Mouse (Mus musculus) left cerebral cortex, adult 9 months (tissue): ENCODE data around the gene Spocd1.

Source experiments
- DNase-seq, 2 experiments: peaks; one replicate each; pipeline ENCODE4 v3.0.0; 2022; ENCODE audit warnings: low spot score in 2 of 2

Gene Spocd1

GRCm38 (mm10) chr4:129918464-129918863 is 10.6 kb upstream of the Spocd1 start:
- DNase-seq = no peak

- no peak for DNase-seq
Observed at GRCm38 (mm10) chr4:129918901-129919300, 10.1 kb upstream of the Spocd1 start.

- DNase-seq = no peak
Observed at GRCm38 (mm10) chr4:129920542-129921313, 8.3 kb upstream of the Spocd1 start.

GRCm38 (mm10) chr4:129921314-129921587 is 7.8 kb upstream of the Spocd1 start:
- no peak for DNase-seq

DNA sequence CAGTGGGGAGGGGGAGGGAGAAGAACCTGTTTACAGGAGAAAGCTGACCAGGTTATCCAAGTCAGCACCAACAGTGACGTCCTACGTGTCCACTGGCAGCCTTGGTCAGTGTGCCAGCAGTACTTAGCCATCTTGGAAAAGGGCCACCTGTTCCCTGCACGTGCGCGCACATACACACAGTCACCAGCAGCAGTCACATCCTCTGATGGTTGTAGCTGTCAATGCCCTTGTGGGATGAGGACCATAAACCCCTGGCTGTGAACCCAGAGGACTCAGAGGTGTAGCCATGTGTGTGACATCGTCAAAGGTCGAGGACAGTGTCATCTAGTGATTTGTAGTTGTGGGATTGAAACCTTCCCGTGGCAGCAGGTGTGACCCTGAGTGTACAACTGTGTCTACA is 4.9 kb upstream of the Spocd1 start:
- no peak for DNase-seq

DNA sequence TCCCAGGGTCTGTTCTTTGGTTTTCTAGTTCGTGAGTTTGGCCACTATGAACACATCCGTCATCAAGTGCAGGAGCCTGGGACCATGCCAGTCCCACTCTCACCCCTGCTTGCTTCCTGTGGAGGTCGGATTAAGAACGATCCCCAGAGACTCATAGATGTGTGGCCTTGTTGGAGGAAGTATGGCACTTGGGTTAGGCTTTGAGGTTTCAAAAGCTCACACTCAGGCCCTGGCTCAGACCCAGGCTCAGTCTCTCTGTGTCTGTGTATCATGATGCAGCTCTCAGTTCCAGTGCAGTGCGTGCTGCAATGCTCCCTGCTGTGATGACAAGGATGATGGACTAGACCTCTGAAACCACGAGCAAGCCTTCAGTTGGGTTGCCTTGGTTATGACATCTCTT is 4.4 kb upstream of the Spocd1 start:
- DNase-seq = no peak

GRCm38 (mm10) chr4:129926544-129926943 is 2.5 kb upstream of the Spocd1 start:
- no peak for DNase-seq

DNA sequence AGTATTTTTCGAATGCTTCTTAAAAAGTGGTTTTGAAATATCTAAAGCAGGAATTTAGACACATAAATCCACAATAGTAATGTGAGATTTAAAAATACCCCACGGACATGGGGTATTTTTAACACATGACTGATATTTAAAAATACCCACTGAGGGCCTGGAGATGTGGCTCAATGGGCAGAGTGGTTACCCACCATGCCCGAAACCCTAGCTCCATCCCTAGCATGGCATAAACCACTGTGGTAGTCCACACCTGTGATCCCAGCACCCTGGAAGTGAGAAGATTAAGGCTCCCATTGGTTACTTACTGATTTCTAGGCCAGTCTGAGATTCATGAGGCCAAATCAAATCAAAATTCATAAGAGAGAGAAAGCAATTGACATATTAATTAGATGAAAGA is 2.0 kb upstream of the Spocd1 start:
- DNase-seq = no peak

GRCm38 (mm10) chr4:129928124-129928751 is 811 bp upstream of the Spocd1 start:
- peak in 1 of 2 experiments; percentile 80 for DNase-seq

DNA sequence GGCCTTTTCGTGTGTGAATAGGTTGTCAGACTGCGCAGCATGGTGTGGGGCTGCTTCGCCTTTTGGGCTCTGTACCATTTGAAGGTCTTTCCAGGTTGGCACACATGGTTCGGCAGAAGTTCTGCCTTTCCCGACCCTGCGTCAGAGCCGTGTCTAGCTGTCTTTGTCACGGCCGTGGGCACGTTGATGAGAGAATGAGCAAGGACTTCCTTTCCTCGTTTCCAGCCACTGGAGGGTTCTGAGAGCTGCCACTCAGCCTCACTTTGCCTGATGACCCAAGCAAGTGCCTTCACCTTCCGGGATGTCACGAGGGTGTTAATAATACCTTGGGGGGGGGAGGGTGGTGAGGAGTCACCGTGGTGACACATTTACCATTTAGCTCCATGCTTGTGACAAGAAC is 4.6 kb downstream of the Spocd1 start:
- DNase-seq = peak in 1 of 2 experiments; percentile 24

- DNase-seq = peak; percentile 80 to 85
Observed at GRCm38 (mm10) chr4:129934177-129934855, 5.3 kb downstream of the Spocd1 start.

DNA sequence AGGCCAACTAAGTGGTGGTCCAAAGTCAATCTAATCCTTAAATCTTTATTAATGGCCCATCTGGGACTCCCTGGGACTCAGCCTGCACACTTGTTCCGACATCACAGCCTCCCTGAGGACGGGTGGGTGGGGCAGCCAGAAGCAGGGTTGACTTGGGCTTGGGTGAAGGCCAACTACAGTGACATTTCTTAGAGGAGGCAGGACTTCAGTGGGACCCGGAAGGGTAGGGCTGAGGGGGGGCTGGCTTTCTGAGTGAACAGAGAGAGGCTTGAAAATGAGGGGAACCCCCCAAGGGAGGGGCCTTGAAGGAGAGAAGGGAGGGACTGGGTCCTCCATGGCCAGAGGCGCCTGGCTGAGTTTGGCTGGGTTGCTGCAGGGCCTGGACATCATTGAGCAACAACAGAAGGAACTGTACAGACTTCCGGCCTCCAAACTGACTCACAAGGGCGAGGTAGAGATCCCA is 22.3 kb downstream of the Spocd1 start:
- no peak for DNase-seq

DNA sequence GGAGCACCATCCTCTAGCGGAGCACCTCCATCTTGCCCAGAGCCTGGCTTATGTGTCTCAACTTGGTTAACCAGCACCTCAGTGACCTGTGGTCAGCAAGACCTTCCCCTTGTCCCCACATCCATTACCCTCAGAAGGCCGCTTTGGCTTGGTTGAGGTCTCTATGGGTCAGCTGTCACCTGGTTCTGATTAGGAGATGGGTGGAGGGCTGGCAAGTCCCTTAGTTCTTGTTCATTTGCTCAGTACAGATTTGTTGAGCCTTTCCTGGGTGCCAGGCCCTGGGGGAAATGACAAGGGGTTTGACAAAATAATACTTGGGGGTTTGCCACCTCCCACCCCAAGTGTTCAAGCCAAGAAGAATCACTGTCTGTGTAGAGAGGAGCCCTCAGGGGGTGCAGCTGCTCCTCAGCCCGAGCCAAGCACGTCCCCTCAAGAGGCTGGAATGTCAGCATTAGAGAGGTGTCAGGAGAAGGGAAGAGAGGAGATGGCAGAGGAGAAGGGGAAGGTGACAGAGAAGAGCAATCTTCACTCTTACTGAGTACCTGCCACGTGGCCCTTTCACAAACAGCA is 23.3 kb downstream of the Spocd1 start:
- no peak for DNase-seq

GRCm38 (mm10) chr4:129954527-129954926 is 25.5 kb downstream of the Spocd1 start:
- DNase-seq = no peak

- DNase-seq = peak; percentile 75 to 86
Observed at GRCm38 (mm10) chr4:129960180-129960944, 31.3 kb downstream of the Spocd1 start.

GRCm38 (mm10) chr4:129965294-129965693 is 36.2 kb downstream of the Spocd1 start:
- no peak for DNase-seq

DNA sequence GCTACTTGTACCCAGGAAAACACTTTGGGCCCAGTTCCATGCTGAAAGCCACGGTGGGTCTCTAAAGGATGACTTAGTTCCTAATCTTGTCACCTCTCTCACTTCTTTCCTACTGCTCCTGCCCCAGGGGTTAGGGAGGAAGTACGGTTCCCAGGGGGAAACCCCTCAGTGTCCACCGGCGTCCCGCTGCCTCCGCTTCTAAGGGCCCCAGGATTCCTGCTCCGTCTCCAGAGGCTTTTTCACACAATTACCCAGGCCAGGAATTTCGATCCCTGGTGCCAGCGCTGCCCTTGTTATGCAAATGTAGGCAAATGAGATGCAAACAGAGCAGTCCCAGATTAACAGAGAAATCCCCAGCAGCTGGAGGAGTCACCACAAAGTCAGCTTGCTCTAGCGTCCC is 37.2 kb downstream of the Spocd1 start:
- peak in 1 of 2 experiments; percentile 67 for DNase-seq

DNA sequence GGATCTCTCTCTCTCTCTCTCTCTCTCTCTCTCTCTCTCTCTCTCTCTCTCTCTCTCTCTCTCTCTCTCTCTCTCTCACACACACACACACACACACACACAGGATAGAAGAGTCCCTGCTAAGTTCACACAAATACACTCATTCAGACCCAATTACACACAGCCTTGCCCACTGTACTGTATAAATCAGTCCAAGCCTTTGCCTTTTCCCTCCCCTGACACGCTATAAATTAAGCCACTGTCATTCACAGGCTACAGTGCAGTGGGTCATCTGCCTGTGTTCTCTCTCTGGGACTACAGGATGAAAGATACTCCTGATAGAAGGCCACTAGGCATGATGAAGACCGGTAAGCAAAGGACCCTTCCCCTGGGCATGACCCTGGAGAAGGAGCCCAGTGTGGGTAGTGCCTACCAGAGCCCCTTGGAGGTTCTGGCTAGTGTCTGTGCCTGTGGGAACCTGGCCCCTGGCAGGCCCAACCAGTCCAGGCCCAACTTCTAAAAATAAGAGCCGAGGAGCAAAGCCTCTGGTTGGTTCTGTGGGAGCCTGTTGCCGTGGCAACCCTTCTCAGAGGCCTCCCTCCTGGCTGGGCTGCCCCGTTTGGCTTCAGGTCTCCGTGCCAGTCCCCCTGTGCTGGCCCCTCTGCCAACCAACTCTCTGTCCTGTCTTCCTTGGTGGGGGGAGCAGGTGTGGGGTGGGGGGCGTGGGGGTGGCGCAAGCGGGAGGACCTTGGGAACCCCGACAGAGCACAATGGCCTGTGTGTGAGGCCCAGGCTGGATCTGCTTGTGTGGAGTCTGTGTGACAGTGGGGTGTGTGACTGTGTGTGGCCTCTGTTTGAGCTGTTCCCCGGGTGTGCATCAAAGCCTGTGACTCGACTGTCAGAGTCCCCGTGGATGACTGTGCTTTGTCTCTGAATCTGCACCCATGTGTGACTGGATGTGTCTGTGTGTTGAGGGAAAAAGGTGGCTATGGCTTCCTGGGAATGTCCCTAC is 38.3 kb downstream of the Spocd1 start:
- peak in 1 of 2 experiments; percentile 71 for DNase-seq

GRCm38 (mm10) chr4:129970168-129970567 is 41.1 kb downstream of the Spocd1 start:
- no peak for DNase-seq

- no peak for DNase-seq
Observed at GRCm38 (mm10) chr4:129970861-129971260, 41.8 kb downstream of the Spocd1 start.

DNA sequence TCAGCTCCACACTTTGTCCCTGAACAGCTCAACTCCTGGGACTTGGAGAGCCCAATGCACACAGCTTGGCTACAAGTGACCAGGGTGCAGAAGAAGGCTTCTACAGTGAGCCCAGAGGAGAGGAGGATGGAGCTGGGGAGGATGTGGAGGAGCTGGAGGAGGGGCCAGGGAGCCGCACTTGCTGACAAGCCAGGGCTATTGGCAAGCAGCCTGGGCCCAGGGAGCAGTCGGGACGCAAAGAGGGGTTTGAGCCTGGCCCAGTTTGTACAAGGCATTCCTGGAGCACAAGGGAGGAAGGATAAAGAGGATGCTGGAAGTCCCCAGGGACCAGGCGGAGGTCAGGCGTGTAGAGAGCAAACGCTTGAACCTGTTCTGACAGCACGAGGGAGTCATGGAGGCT is 42.9 kb downstream of the Spocd1 start:
- DNase-seq = no peak
